8 mouse cellular contexts compared by ENCODE assay signal in genomic region chr12:85175926-85176845, GRCm38 (mm10). TPM values are rescaled to one million over a fixed set of nuclear protein-coding genes. Genes with fewer than 3 reads are reported as not detected.
A peak's percentile ranks its signal among the peaks of the same experiment; 100 is the strongest.
DNase-seq lines count a peak whose midpoint lies in the region; ATAC-seq and TF ChIP-seq lines count a peak whose summit lies in the region.

No protein-coding gene starts in this region.

- ATAC-seq in lung, embryonic 15.5 days (ENCODE audit: borderline replicate concordance, extremely low read depth, low FRiP score, low TSS enrichment), result peak; percentile 77
- peak; percentile 85 for ATAC-seq in embryonic facial prominence, embryonic 14.5 days (ENCODE audit: low read depth)
- ATAC-seq in hindbrain, postnatal 0 days, result peak; percentile 78
- ATAC-seq in midbrain, embryonic 12.5 days (ENCODE audit: low FRiP score, low read depth), result peak; percentile 86
- no peak for ATAC-seq in inflammation-experienced regulatory T-cells, adult 6 months

- H3K27me3 ChIP-seq in lung, embryonic 15.5 days, result no peaks in the 10 kb centered on the region
- H3K27me3 ChIP-seq in embryonic facial prominence, embryonic 14.5 days (replicated peaks; ENCODE audit: control insufficient read depth, insufficient read depth, low read length), result no peaks in the 10 kb centered on the region
- H3K27me3 ChIP-seq in hindbrain, postnatal 0 days (ENCODE audit: insufficient read depth, low read length), result peaks cover 3% of the 10 kb centered on the region; the same call in 1 of the 2 replicates
- peaks cover 31% of the 10 kb centered on the region for H3K27me3 ChIP-seq in midbrain, embryonic 12.5 days

- no peaks in the 10 kb centered on the region for H3K9me3 ChIP-seq in lung, embryonic 15.5 days
- no peaks in the 10 kb centered on the region for H3K9me3 ChIP-seq in embryonic facial prominence, embryonic 14.5 days (ENCODE audit: control insufficient read depth, low read length)
- no peaks in the 10 kb centered on the region for H3K9me3 ChIP-seq in hindbrain, postnatal 0 days (ENCODE audit: low read length)
- H3K9me3 ChIP-seq in midbrain, embryonic 12.5 days, result no peaks in the 10 kb centered on the region

- H3K4me2 ChIP-seq in lung, embryonic 15.5 days, result peak overlapping the region; percentile 80
- peak overlapping the region; percentile 77 for H3K4me2 ChIP-seq in embryonic facial prominence, embryonic 14.5 days (ENCODE audit: low read depth, low read length)
- H3K4me2 ChIP-seq in hindbrain, postnatal 0 days (ENCODE audit: low read depth, low read length), result peak overlapping the region; percentile 64
- peak overlapping the region; percentile 52 for H3K4me2 ChIP-seq in midbrain, embryonic 12.5 days (replicated peaks)

- H3K4me1 ChIP-seq in lung, embryonic 15.5 days, result peaks cover 57% of the 10 kb centered on the region
- peaks cover 33% of the 10 kb centered on the region for H3K4me1 ChIP-seq in embryonic facial prominence, embryonic 14.5 days (ENCODE audit: control insufficient read depth, insufficient read depth, low read length)
- peaks cover 25% of the 10 kb centered on the region for H3K4me1 ChIP-seq in hindbrain, postnatal 0 days (ENCODE audit: insufficient read depth, low read length)
- peaks cover 28% of the 10 kb centered on the region for H3K4me1 ChIP-seq in midbrain, embryonic 12.5 days

- no peak for DNase-seq in lung, postnatal 14 days
- peak; percentile 90 for DNase-seq in embryonic facial prominence, embryonic 14.5 days (ENCODE audit: low spot score)
- peak; percentile 81 for DNase-seq in hindbrain, postnatal 0 days (ENCODE audit: low spot score)
- no peak for DNase-seq in urinary bladder, postnatal 25 days (ENCODE audit: low spot score)
- no peak for DNase-seq in ovary, adult 18-20 months (ENCODE audit: low spot score)

- H3K4me3 ChIP-seq in lung, embryonic 15.5 days, result peak overlapping the region; percentile 39
- peak overlapping the region; percentile 37 for H3K4me3 ChIP-seq in embryonic facial prominence, embryonic 14.5 days (ENCODE audit: low read depth, low read length)
- peak overlapping the region; percentile 32 for H3K4me3 ChIP-seq in hindbrain, postnatal 0 days (ENCODE audit: low read length)
- H3K4me3 ChIP-seq in midbrain, embryonic 12.5 days, result peak overlapping the region; percentile 31; the same call in 1 of the 2 replicates

- WGBS in lung, embryonic 15.5 days, result 8% methylated on average over 11 of the region's 11 CpGs
- 12% methylated on average over 10 of the region's 11 CpGs for WGBS in embryonic facial prominence, embryonic 14.5 days
- WGBS in hindbrain, postnatal 0 days, result 17% methylated on average over 11 of the region's 11 CpGs
- WGBS in midbrain, embryonic 12.5 days, result 7% methylated on average over 11 of the region's 11 CpGs

- H3K27ac ChIP-seq in lung, embryonic 15.5 days, result peak overlapping the region; percentile 74
- no peak overlapping the region; the same call in 1 of the 2 replicates for H3K27ac ChIP-seq in embryonic facial prominence, embryonic 14.5 days (replicated peaks; ENCODE audit: low read depth, low read length)
- H3K27ac ChIP-seq in hindbrain, postnatal 0 days, result peak overlapping the region; percentile 67; the same call in 1 of the 2 replicates
- peak overlapping the region; percentile 60; the same call in 1 of the 2 replicates for H3K27ac ChIP-seq in midbrain, embryonic 12.5 days (replicated peaks)

- no peaks in the 10 kb centered on the region for H3K36me3 ChIP-seq in lung, embryonic 15.5 days
- H3K36me3 ChIP-seq in embryonic facial prominence, embryonic 14.5 days (ENCODE audit: control insufficient read depth, insufficient read depth, low read length), result no peaks in the 10 kb centered on the region
- no peaks in the 10 kb centered on the region for H3K36me3 ChIP-seq in hindbrain, postnatal 0 days (ENCODE audit: insufficient read depth, low read length)
- H3K36me3 ChIP-seq in midbrain, embryonic 12.5 days, result no peaks in the 10 kb centered on the region

- peak overlapping the region; percentile 40 for H3K9ac ChIP-seq in lung, embryonic 15.5 days
- peak overlapping the region; percentile 58 for H3K9ac ChIP-seq in embryonic facial prominence, embryonic 14.5 days (ENCODE audit: low read depth, low read length)
- H3K9ac ChIP-seq in hindbrain, postnatal 0 days (replicated peaks; ENCODE audit: low read length), result peak overlapping the region; percentile 10; the same call in 1 of the 2 replicates
- H3K9ac ChIP-seq in midbrain, embryonic 12.5 days (replicated peaks), result peak overlapping the region; percentile 41

- no peak for TF ChIP-seq CTCF in hindbrain, postnatal 0 days (IDR thresholded peaks at IDR 0.05; ENCODE audit: low read depth)

RNA-seq across cellular contexts. Expression of gene Pgf, which starts 1.4 kb away (rescaled TPM):
- polyA plus RNA-seq in lung, embryonic 15.5 days (2015; fragmentation: Nextera tagmentation; extraction: Ambion mirVana), result 10.8 and 12.7 TPM in 2 replicates
- polyA plus RNA-seq in embryonic facial prominence, embryonic 14.5 days (2014; fragmentation: Nextera tagmentation; extraction: Ambion mirVana), result 18.0 and 20.2 TPM in 2 replicates
- total RNA-seq in hindbrain, postnatal 0 days (2014; rRNA removed), result 2.9 and 5.0 TPM in 2 replicates
- 10.0 TPM in 2 replicates for polyA plus RNA-seq in hindbrain, postnatal 0 days (2015; fragmentation: Nextera tagmentation; extraction: Ambion mirVana)
- polyA plus RNA-seq in midbrain, embryonic 12.5 days (2016; fragmentation: Nextera tagmentation; extraction: Ambion mirVana), result 5.7 and 6.2 TPM in 2 replicates
- not detected for polyA plus RNA-seq in inflammation-experienced regulatory T-cells, adult 6 months (2017; shearing (Covaris generic))

RNA-seq across cellular contexts. Expression of gene Rps6kl1, which starts 25.1 kb away (rescaled TPM):
- polyA plus RNA-seq in lung, embryonic 15.5 days (2015; fragmentation: Nextera tagmentation; extraction: Ambion mirVana), result 1.1 and 1.4 TPM in 2 replicates
- polyA plus RNA-seq in embryonic facial prominence, embryonic 14.5 days (2014; fragmentation: Nextera tagmentation; extraction: Ambion mirVana), result 1.5 and 1.8 TPM in 2 replicates
- 42.0 TPM in 2 replicates for total RNA-seq in hindbrain, postnatal 0 days (2014; rRNA removed)
- polyA plus RNA-seq in hindbrain, postnatal 0 days (2015; fragmentation: Nextera tagmentation; extraction: Ambion mirVana), result 29.3 and 30.8 TPM in 2 replicates
- polyA plus RNA-seq in midbrain, embryonic 12.5 days (2016; fragmentation: Nextera tagmentation; extraction: Ambion mirVana), result 5.4 and 6.1 TPM in 2 replicates
- polyA plus RNA-seq in inflammation-experienced regulatory T-cells, adult 6 months (2017; shearing (Covaris generic)), result 1 to 10 TPM in 1 of 3 experiments, under 1 TPM in 2; 0.45 to 1.6 (median 0.72) TPM

RNA-seq across cellular contexts. Expression of gene Eif2b2, which starts 43.1 kb away (rescaled TPM):
- 88.2 and 94.9 TPM in 2 replicates for polyA plus RNA-seq in lung, embryonic 15.5 days (2015; fragmentation: Nextera tagmentation; extraction: Ambion mirVana)
- polyA plus RNA-seq in embryonic facial prominence, embryonic 14.5 days (2014; fragmentation: Nextera tagmentation; extraction: Ambion mirVana), result 74.5 and 91.6 TPM in 2 replicates
- total RNA-seq in hindbrain, postnatal 0 days (2014; rRNA removed), result 38.9 and 91.0 TPM in 2 replicates
- 86.6 and 87.9 TPM in 2 replicates for polyA plus RNA-seq in hindbrain, postnatal 0 days (2015; fragmentation: Nextera tagmentation; extraction: Ambion mirVana)
- 85.7 and 86.6 TPM in 2 replicates for polyA plus RNA-seq in midbrain, embryonic 12.5 days (2016; fragmentation: Nextera tagmentation; extraction: Ambion mirVana)
- polyA plus RNA-seq in inflammation-experienced regulatory T-cells, adult 6 months (2017; shearing (Covaris generic)), result 10 to 100 TPM; 66.0 to 86.7 (median 71.7) TPM

Comparison
In these comparisons a context has a peak if more than half of its experiments do, and no peak if none do; other contexts are left out.
1. DNase-seq: peak in embryonic facial prominence, embryonic 14.5 days (single experiment) and hindbrain, postnatal 0 days (single experiment); none in lung, postnatal 14 days (single experiment), urinary bladder, postnatal 25 days (single experiment) and ovary, adult 18-20 months (single experiment).
2. Peak in every context shown above with its lines, with median percentiles within 50 percentile points of each other: H3K4me2 ChIP-seq, H3K4me3 ChIP-seq and H3K9ac ChIP-seq.